Mouse (Mus musculus): Measurements from ENCODE around the gene Rrm2. TPM values are rescaled to one million over a fixed set of nuclear protein-coding genes. Genes with fewer than 3 reads are reported as not detected.
A peak's percentile ranks its signal among the peaks of the same experiment; 100 is the strongest.
"Not testable (repeated sequence)": the region's sequence is repeated elsewhere in the genome, so short reads cannot be mapped to it uniquely, and the experiment has no call there.

Gene Rrm2
- polyA plus RNA-seq, 1 experiment from 2014 or later: 221 TPM

- H3K36me3 ChIP-seq (ENCODE audit: insufficient read depth): no peaks in the 10 kb centered on the region
- peaks cover 6% of the 10 kb centered on the region; the same call in 1 of the 2 replicates for H3K4me1 ChIP-seq (ENCODE audit: insufficient read depth)
- H3K27me3 ChIP-seq (ENCODE audit: insufficient read depth, low read length): no peaks in the 10 kb centered on the region
- peak; percentile 98 for ATAC-seq (ENCODE audit: insufficient read depth)
- 0 out of 2 replicates have a peak, but pooled peaks have one; percentile 2 for TF ChIP-seq CTCF (IDR thresholded peaks at IDR 0.05; ENCODE audit: low read depth)
- 14% methylated on average over 2 of the region's 2 CpGs for WGBS
- peak; percentile 78 for DNase-seq
- no peak overlapping the region for H3K4me3 ChIP-seq (ENCODE audit: low read depth, low read length)
- H3K4me2 ChIP-seq: peak overlapping the region; percentile 31; the same call in 1 of the 2 replicates
- H3K9ac ChIP-seq: no peak overlapping the region
- H3K27ac ChIP-seq (ENCODE audit: low read depth): peak overlapping the region; percentile 69
- peaks cover 5% of the 10 kb centered on the region; the same call in 1 of the 2 replicates for H3K9me3 ChIP-seq (ENCODE audit: low read depth, low read length)
These were observed 16.3 kb downstream of the Rrm2 start for GRCm38 (mm10) chr12:24724369-24724768.

GRCm38 (mm10) chr12:24734828-24735394 is 26.9 kb downstream of the Rrm2 start:
- TF ChIP-seq CTCF (IDR thresholded peaks at IDR 0.05; ENCODE audit: low read depth): no peak
- H3K4me3 ChIP-seq (ENCODE audit: low read depth, low read length): no peak overlapping the region
- H3K36me3 ChIP-seq (ENCODE audit: insufficient read depth): no peaks in the 10 kb centered on the region
- no peak overlapping the region for H3K9ac ChIP-seq
- peak; percentile 23 for DNase-seq
- no peak overlapping the region for H3K4me2 ChIP-seq
- no peaks in the 10 kb centered on the region for H3K9me3 ChIP-seq (ENCODE audit: low read depth, low read length)
- no peak overlapping the region for H3K27ac ChIP-seq (ENCODE audit: low read depth)
- no peaks in the 10 kb centered on the region for H3K27me3 ChIP-seq (ENCODE audit: insufficient read depth, low read length)
- no peak for ATAC-seq (ENCODE audit: insufficient read depth)
- no peaks in the 10 kb centered on the region for H3K4me1 ChIP-seq (ENCODE audit: insufficient read depth)
- 73% methylated on average over 13 of the region's 13 CpGs for WGBS

DNA sequence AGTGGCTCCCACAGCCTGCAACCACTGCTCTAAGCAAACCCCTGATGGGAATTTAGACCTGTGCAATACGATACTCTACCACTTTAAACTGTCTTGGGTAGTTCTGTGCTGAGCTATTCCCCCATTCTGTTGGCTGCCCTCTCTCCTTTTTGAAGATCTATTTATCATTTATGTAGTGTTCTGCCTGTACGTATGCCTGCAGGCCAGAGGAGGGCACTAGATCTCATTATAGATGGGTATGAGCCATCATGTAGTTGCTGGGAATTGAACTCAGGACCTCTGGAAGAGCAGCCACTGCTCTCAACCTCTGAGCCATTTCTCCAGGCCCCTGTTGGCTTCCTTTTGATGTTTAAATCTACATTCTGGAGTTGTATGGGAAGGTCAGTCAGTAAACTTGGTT is 28.9 kb downstream of the Rrm2 start:
- WGBS: 61% methylated on average over 2 of the region's 2 CpGs
- Histone ChIP-seq H3K27ac (ENCODE audit: low read depth) (no peak overlapping the region), H3K4me1 (ENCODE audit: insufficient read depth) (no peaks in the 10 kb centered on the region), H3K9me3 (ENCODE audit: low read depth, low read length) (no peaks in the 10 kb centered on the region), H3K4me2 (no peak overlapping the region), H3K27me3 (ENCODE audit: insufficient read depth, low read length) (no peaks in the 10 kb centered on the region), H3K36me3 (ENCODE audit: insufficient read depth) (no peaks in the 10 kb centered on the region), H3K4me3 (ENCODE audit: low read depth, low read length) (no peak overlapping the region), H3K9ac (no peak overlapping the region)
- DNase-seq: no peak
- ATAC-seq (ENCODE audit: insufficient read depth): no peak
- TF ChIP-seq CTCF (IDR thresholded peaks at IDR 0.05; ENCODE audit: low read depth): 0 out of 2 replicates have a peak, but pooled peaks have one; percentile 22

GRCm38 (mm10) chr12:24739963-24740362 is 31.9 kb downstream of the Rrm2 start:
- Histone ChIP-seq H3K4me3 (ENCODE audit: low read depth, low read length) (no peak overlapping the region), H3K4me1 (ENCODE audit: insufficient read depth) (no peaks in the 10 kb centered on the region), H3K4me2 (no peak overlapping the region), H3K36me3 (ENCODE audit: insufficient read depth) (no peaks in the 10 kb centered on the region), H3K9ac (no peak overlapping the region), H3K27ac (ENCODE audit: low read depth) (no peak overlapping the region), H3K27me3 (ENCODE audit: insufficient read depth, low read length) (no peaks in the 10 kb centered on the region), H3K9me3 (ENCODE audit: low read depth, low read length) (no peaks in the 10 kb centered on the region)
- TF ChIP-seq CTCF (IDR thresholded peaks at IDR 0.05; ENCODE audit: low read depth): no peak
- ATAC-seq (ENCODE audit: insufficient read depth): no peak
- WGBS: 46% methylated on average over 1 of the region's 1 CpGs
- no peak for DNase-seq

- not testable (repeated sequence) for H3K36me3 ChIP-seq (ENCODE audit: insufficient read depth); H3K27me3 ChIP-seq (ENCODE audit: insufficient read depth, low read length); H3K9me3 ChIP-seq (ENCODE audit: low read depth, low read length); H3K27ac ChIP-seq (ENCODE audit: low read depth); H3K9ac ChIP-seq; ATAC-seq (ENCODE audit: insufficient read depth); H3K4me2 ChIP-seq; H3K4me3 ChIP-seq (ENCODE audit: low read depth, low read length); H3K4me1 ChIP-seq (ENCODE audit: insufficient read depth)
- DNase-seq: peak; percentile 42
- TF ChIP-seq CTCF (IDR thresholded peaks at IDR 0.05; ENCODE audit: low read depth): peak; percentile 41; the same call in 1 of the 2 replicates
- 60% methylated on average over 6 of the region's 6 CpGs for WGBS
These were observed 33.5 kb downstream of the Rrm2 start for GRCm38 (mm10) chr12:24741535-24741934.

- Histone ChIP-seq H3K9ac (no peak overlapping the region), H3K4me3 (ENCODE audit: low read depth, low read length) (no peak overlapping the region), H3K4me2 (no peak overlapping the region), H3K27ac (ENCODE audit: low read depth) (no peak overlapping the region), H3K9me3 (ENCODE audit: low read depth, low read length) (no peaks in the 10 kb centered on the region), H3K27me3 (ENCODE audit: insufficient read depth, low read length) (no peaks in the 10 kb centered on the region), H3K36me3 (ENCODE audit: insufficient read depth) (no peaks in the 10 kb centered on the region), H3K4me1 (ENCODE audit: insufficient read depth) (no peaks in the 10 kb centered on the region)
- ATAC-seq (ENCODE audit: insufficient read depth) (no peak), DNase-seq (no peak)
- 47% methylated on average over 1 of the region's 1 CpGs for WGBS
- no peak for TF ChIP-seq CTCF (IDR thresholded peaks at IDR 0.05; ENCODE audit: low read depth)
These were observed 36.3 kb downstream of the Rrm2 start for GRCm38 (mm10) chr12:24744309-24744708.

- DNase-seq: peak; percentile 62
- no peak overlapping the region for H3K4me3 ChIP-seq (ENCODE audit: low read depth, low read length)
- 51% methylated on average over 5 of the region's 5 CpGs for WGBS
- no peaks in the 10 kb centered on the region for H3K9me3 ChIP-seq (ENCODE audit: low read depth, low read length)
- no peaks in the 10 kb centered on the region for H3K4me1 ChIP-seq (ENCODE audit: insufficient read depth)
- no peak overlapping the region for H3K9ac ChIP-seq
- no peaks in the 10 kb centered on the region for H3K27me3 ChIP-seq (ENCODE audit: insufficient read depth, low read length)
- peak; percentile 69; the same call in 1 of the 2 replicates for ATAC-seq (ENCODE audit: insufficient read depth)
- TF ChIP-seq CTCF (IDR thresholded peaks at IDR 0.05; ENCODE audit: low read depth): no peak
- H3K4me2 ChIP-seq: no peak overlapping the region
- no peaks in the 10 kb centered on the region for H3K36me3 ChIP-seq (ENCODE audit: insufficient read depth)
- H3K27ac ChIP-seq (ENCODE audit: low read depth): peak overlapping the region; percentile 26; the same call in 1 of the 2 replicates
These were observed 38.7 kb downstream of the Rrm2 start for GRCm38 (mm10) chr12:24746579-24747296.
